Mouse (Mus musculus): ENCODE measurements around the gene Mov10. TPM values are rescaled to one million over a fixed set of nuclear protein-coding genes. Genes with fewer than 3 reads are reported as not detected.

Mov10 gene
- polyA plus RNA-seq, 2 experiments = 8.3 to 16.3 TPM

DNA sequence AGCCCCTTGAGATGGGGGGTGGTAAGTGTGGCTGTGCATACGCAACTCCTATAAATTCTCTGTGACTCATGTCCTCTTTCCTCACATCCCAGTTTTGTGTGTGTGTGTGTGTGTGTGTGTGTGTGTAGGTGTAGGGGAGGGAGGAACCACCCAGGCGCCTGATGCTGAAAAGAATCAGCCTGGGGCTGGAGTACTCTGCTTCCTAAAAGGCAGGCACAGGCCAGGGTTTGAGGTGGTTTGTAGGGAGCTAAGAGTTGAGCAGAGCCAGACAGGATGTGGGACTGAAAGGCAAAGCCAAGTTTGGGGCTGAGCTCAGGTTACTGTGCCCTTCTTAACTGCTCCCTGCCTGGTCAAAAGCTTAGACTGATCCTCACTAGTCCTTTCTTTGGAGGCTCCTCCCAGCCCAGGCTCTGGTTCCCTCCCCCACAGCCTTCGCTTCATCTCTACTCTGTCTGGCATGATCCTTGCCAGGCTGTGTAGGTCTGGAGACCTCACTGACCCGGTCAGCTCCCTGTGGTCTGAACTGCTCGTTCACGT is 27.9 kb downstream of the Mov10 start:
- peaks cover 0 to 10% of the 10 kb centered on the region in 2 experiments; a peak in 2 of 4 replicates for H3K4me1 ChIP-seq (replicated peaks; ENCODE audit: control insufficient read depth in 2 of 2, insufficient read depth in 2 of 2, low read length in 1 of 2)

DNA sequence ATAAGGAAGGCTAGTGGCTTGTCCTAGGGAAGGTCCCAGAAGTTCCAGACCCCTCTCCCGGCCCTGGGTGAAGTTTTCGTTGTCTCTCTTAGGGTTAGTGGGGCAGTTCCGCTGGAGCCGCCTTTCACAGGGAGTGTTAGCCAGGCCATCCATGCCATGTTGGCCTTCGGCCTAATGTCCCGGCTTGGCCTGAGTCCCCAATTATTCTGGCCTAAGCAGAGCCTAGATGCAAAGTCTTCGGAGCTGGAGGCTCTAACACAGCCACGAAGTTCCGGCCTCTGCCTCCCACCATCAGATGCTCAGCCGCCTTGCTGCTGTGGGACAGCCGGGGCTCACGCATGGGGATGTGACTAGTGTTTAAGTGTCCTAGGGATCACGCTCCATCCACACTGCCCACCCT is 28.5 kb downstream of the Mov10 start:
- DNase-seq (ENCODE audit: low read depth in 3 of 3, low spot score in 3 of 3) (no peak), ATAC-seq (ENCODE audit: insufficient read depth) (no peak)
- no peak overlapping the region for H3K9ac ChIP-seq (replicated peaks)
- H3K27me3 ChIP-seq (ENCODE audit: control insufficient read depth, insufficient read depth, low read length) = peaks cover 21% of the 10 kb centered on the region
- H3K4me1 ChIP-seq (replicated peaks; ENCODE audit: control insufficient read depth in 2 of 2, insufficient read depth in 2 of 2, low read length in 1 of 2) = peaks cover 0 to 10% of the 10 kb centered on the region in 2 experiments; a peak in 2 of 4 replicates
- no peaks in the 10 kb centered on the region for H3K36me3 ChIP-seq (replicated peaks; ENCODE audit: control insufficient read depth, insufficient read depth, low read depth)
- no peaks in the 10 kb centered on the region for H3K9me3 ChIP-seq (ENCODE audit: control insufficient read depth, low read length)
- H3K27ac ChIP-seq = no peak overlapping the region
- H3K4me3 ChIP-seq (ENCODE audit: insufficient read depth in 1 of 2, low read depth in 2 of 2, low read length in 2 of 2) = peak overlapping the region; percentile 25 to 56; a peak in 3 of 4 replicates
- TF ChIP-seq CTCF (IDR thresholded peaks at IDR 0.05; ENCODE audit: low read depth) (no peak), EP300 (IDR thresholded peaks at IDR 0.05; ENCODE audit: low read depth) (no peak)
- H3K4me2 ChIP-seq (ENCODE audit: low read depth) = peak overlapping the region; percentile 63
- 62% methylated on average over 13 of the region's 13 CpGs for WGBS (ENCODE audit: insufficient replicate concordance)

More for the DNA sequence above, 27.9 kb downstream of the Mov10 start:
- no peaks in the 10 kb centered on the region for H3K9me3 ChIP-seq (ENCODE audit: control insufficient read depth, low read length)
- no peak for DNase-seq (ENCODE audit: low read depth in 3 of 3, low spot score in 3 of 3)
- H3K4me2 ChIP-seq (ENCODE audit: low read depth) = peak overlapping the region; percentile 63
- H3K27me3 ChIP-seq (ENCODE audit: control insufficient read depth, insufficient read depth, low read length) = peaks cover 21% of the 10 kb centered on the region
- ATAC-seq (ENCODE audit: insufficient read depth) = no peak
- H3K27ac ChIP-seq = no peak overlapping the region
- no peak overlapping the region for H3K9ac ChIP-seq (replicated peaks)
- TF ChIP-seq EP300 (IDR thresholded peaks at IDR 0.05; ENCODE audit: low read depth) = no peak
- no peak for TF ChIP-seq CTCF (IDR thresholded peaks at IDR 0.05; ENCODE audit: low read depth)
- 39% methylated on average over 6 of the region's 6 CpGs for WGBS (ENCODE audit: insufficient replicate concordance)
- peak overlapping the region in 1 of 2 experiments; percentile 56; a peak in 1 of 4 replicates for H3K4me3 ChIP-seq (ENCODE audit: insufficient read depth in 1 of 2, low read depth in 2 of 2, low read length in 2 of 2)
- no peaks in the 10 kb centered on the region for H3K36me3 ChIP-seq (replicated peaks; ENCODE audit: control insufficient read depth, insufficient read depth, low read depth)

DNA sequence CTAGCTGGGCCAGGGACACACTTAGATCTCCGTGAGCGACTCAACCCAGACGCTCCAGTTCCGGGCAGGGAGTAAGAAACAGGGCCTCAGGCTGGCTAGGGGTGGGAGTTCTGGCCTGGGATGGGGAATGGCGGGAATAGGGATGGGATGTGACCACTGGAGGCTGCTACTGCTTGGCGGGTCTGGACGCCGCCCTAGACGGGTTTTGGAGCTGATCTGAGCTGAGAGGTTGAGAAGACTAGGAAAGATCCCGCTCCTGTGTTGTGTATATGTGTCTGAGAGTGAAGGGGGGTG is 29.1 kb downstream of the Mov10 start:
- ATAC-seq (ENCODE audit: insufficient read depth) = peak; percentile 4; the same call in 1 of the 2 replicates
- peaks cover 21% of the 10 kb centered on the region for H3K27me3 ChIP-seq (ENCODE audit: control insufficient read depth, insufficient read depth, low read length)
- WGBS (ENCODE audit: insufficient replicate concordance) = 16% methylated on average over 10 of the region's 10 CpGs
- no peaks in the 10 kb centered on the region for H3K9me3 ChIP-seq (ENCODE audit: control insufficient read depth, low read length)
- TF ChIP-seq EP300 (IDR thresholded peaks at IDR 0.05; ENCODE audit: low read depth) (no peak), CTCF (IDR thresholded peaks at IDR 0.05; ENCODE audit: low read depth) (no peak)
- peak overlapping the region; percentile 63 for H3K4me2 ChIP-seq (ENCODE audit: low read depth)
- peak overlapping the region; percentile 54 to 56 for H3K4me3 ChIP-seq (ENCODE audit: insufficient read depth in 1 of 2, low read depth in 2 of 2, low read length in 2 of 2)
- H3K36me3 ChIP-seq (replicated peaks; ENCODE audit: control insufficient read depth, insufficient read depth, low read depth) = no peaks in the 10 kb centered on the region
- no peak overlapping the region; the same call in 1 of the 2 replicates for H3K9ac ChIP-seq (replicated peaks)
- H3K27ac ChIP-seq = no peak overlapping the region
- H3K4me1 ChIP-seq (replicated peaks; ENCODE audit: control insufficient read depth in 2 of 2, insufficient read depth in 2 of 2, low read length in 1 of 2) = peaks cover 0 to 10% of the 10 kb centered on the region in 2 experiments; a peak in 2 of 4 replicates
- DNase-seq (ENCODE audit: low read depth in 3 of 3, low spot score in 3 of 3) = no peak

DNA sequence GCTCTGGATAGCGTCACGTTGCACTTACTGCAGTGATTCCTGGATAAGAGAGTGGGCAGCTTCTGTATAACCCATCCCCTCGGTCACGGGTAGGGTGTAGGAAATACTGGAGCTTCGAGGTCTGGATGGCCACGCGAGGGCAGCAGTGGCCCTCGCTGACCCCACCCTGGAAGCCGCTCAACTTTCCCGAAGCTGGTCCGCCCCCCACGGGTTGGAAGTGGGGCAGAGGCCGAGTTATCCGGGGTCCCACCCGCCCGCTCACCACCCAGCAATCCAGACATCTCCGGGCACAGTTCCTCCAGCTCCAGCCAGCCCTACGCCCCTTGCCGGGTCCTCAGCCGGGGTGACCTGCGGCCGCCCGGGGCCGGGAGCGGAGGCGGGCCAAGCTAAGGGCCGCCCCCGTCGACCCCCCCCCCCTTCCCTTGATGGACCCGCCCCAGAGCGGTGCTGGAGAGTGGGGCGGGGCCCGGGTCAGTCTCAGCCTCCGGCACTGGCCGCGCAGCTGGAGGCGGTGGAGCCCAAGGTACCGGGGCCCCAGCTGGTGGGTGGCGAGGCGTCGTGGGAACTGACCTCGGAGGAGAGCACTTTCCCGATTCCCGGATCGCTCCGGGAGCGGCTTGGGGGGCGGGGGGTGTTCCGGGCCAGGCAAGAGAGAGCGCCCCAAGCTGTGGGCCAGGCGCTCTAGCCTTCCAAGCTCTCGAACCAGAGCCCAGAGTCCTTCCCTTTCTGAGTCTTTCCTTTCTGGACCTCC is 29.6 kb downstream of the Mov10 start:
- H3K27ac ChIP-seq = no peak overlapping the region
- ATAC-seq (ENCODE audit: insufficient read depth) (peak; percentile 81), DNase-seq (ENCODE audit: low read depth in 3 of 3, low spot score in 3 of 3) (no peak)
- H3K9me3 ChIP-seq (ENCODE audit: control insufficient read depth, low read length) = no peaks in the 10 kb centered on the region
- TF ChIP-seq EP300 (IDR thresholded peaks at IDR 0.05; ENCODE audit: low read depth) (no peak), CTCF (IDR thresholded peaks at IDR 0.05; ENCODE audit: low read depth) (peak; percentile 74)
- peaks cover 25% of the 10 kb centered on the region for H3K27me3 ChIP-seq (ENCODE audit: control insufficient read depth, insufficient read depth, low read length)
- 2% methylated on average over 41 of the region's 52 CpGs for WGBS (ENCODE audit: insufficient replicate concordance)
- H3K36me3 ChIP-seq (replicated peaks; ENCODE audit: control insufficient read depth, insufficient read depth, low read depth) = no peaks in the 10 kb centered on the region
- H3K9ac ChIP-seq (replicated peaks) = no peak overlapping the region; the same call in 1 of the 2 replicates
- H3K4me2 ChIP-seq (ENCODE audit: low read depth) = peak overlapping the region; percentile 63
- H3K4me3 ChIP-seq (ENCODE audit: insufficient read depth in 1 of 2, low read depth in 2 of 2, low read length in 2 of 2) = peak overlapping the region; percentile 54 to 56
- H3K4me1 ChIP-seq (replicated peaks; ENCODE audit: control insufficient read depth in 2 of 2, insufficient read depth in 2 of 2, low read length in 1 of 2) = peaks cover 0 to 6% of the 10 kb centered on the region in 2 experiments; a peak in 2 of 4 replicates

DNA sequence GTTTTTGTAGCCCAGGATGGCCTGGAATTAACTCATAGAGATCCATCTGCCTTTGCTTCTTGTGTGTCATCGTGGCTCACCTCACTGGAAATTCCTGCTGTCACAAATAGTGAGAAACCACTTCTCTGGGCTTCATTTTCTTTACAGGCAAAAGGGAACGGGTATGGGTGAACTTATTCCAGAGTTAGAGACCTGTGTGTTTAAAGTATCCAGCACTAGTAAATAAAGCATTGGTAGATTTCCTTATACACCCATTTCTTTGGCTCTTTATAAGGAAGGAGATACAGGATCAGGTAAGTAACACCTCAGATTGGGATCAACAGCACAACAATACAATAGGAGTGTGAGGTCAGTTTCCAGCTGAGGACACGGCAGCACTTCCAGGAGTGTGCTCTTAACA is 30.3 kb downstream of the Mov10 start, which contains the start of gene Rhoc:
Gene Rhoc, plus strand, starts transcription at position 301 of the 400 bp plus-strand sequence.
- Histone ChIP-seq H3K27ac (no peak within 1 kb of the TSS), H3K4me2 (ENCODE audit: low read depth) (peak within 1 kb of the TSS; percentile 63), H3K9me3 (ENCODE audit: control insufficient read depth, low read length) (no peaks in the 10 kb centered on the region), H3K4me1 (replicated peaks; ENCODE audit: control insufficient read depth in 2 of 2, insufficient read depth in 2 of 2, low read length in 1 of 2) (peaks cover 0 to 4% of the 10 kb centered on the region in 2 experiments; a peak in 2 of 4 replicates), H3K36me3 (replicated peaks; ENCODE audit: control insufficient read depth, insufficient read depth, low read depth) (no peaks in the 10 kb centered on the region), H3K27me3 (ENCODE audit: control insufficient read depth, insufficient read depth, low read length) (peaks cover 31% of the 10 kb centered on the region), H3K9ac (replicated peaks) (no peak within 1 kb of the TSS; the same call in 1 of the 2 replicates), H3K4me3 (ENCODE audit: insufficient read depth in 1 of 2, low read depth in 2 of 2, low read length in 2 of 2) (peak within 1 kb of the TSS; percentile 54 to 56)
- DNase-seq (ENCODE audit: low read depth in 3 of 3, low spot score in 3 of 3) (no peak), ATAC-seq (ENCODE audit: insufficient read depth) (no peak)
- TF ChIP-seq EP300 (IDR thresholded peaks at IDR 0.05; ENCODE audit: low read depth) = no peak
- no peak for TF ChIP-seq CTCF (IDR thresholded peaks at IDR 0.05; ENCODE audit: low read depth)
- WGBS (ENCODE audit: insufficient replicate concordance) = 39% methylated on average over 3 of the region's 3 CpGs
